Mouse (Mus musculus) CD4-positive, CD25-positive, alpha-beta regulatory T cell, adult 2 months (primary cell): Measurements from ENCODE around the gene Dqx1.
A peak's percentile ranks its signal among the peaks of the same experiment; 100 is the strongest.

ENCODE experiments used
- DNase-seq: peaks from one replicate; pipeline ENCODE4 v3.0.0-alpha.2; 2012; ENCODE audit warnings: low read depth, low spot score

Gene Dqx1

DNA sequence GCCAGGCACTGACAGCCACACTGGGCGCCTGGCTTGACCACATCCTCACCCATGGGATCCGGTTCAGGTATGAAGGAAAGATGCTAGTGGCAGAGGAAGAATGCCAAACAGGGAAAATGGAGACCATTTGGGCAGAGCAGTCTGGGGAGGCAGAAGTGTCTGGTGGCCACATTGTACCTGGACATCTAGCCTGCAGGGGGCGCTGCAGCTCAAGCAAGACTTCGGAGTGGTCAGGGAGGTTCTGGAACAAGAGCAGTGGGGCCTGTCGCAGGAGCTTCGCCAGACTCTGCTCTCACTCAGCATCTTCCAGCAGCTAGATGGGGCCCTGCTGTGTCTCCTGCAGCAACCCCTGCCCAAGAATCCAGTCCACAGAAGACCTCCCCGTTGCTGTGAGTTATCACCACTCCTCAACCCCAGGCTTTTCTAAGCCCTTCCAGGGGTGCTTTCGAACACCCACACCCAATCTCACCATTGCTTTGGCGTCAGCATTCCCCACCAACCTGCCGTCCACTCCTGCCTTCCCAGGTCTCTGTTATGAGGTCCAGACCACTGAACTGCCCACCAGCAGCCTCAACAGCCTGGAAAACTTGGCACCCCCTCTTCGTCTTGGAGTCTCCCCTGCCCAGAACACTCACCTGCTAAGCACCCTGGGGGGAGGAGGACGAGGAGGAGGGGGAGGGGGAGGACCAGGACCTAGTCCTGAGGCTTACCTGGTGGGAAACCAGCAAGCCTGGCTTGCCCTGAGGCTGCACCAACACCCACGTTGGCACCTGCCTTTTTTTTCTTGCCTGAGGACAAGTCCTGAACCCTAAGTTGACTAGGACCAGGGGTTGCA is 50.1 kb downstream of the Dqx1 start:
- peak; percentile 89 for DNase-seq

DNA sequence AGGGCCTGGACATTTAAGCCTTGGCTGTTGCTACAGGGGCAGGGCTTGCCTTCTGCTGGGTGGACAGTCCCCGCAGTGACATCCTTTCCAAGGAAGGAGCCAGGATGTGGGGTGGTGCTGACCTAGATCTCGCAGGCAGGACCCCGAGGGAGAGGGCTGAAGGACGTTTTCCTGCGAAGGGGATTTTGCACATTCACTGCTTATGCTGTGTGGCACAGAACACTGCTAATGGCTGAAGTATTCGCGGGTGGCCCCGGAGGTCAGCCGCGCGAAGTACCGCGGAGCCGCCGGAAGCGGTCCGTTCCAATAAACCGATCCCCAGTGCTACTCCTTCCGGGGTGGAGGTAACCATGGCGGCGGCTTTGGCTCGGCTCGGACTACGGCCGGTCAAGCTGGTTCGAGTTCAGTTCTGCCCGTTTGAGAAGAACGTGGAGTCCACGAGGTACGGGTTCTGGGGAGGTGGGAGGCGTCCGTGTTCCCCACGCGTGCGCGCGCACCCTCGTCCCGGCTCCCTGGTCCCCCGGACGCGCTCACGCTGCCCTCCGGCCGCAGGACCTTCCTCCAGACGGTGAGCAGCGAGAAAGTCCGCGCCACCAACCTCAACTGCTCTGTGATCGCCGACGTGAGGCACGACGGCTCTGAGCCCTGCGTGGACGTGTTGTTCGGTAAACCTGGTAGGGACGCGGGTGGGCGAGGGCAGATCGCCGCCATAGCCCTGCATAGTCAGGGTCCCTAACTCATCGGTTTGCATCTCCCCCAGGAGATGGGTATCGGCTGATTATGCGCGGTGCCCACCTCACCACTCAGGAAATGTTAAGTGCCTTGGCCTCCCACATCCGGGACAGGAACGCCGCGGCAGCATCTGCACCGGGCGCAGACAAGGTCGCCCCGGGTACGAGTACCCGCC is 51.4 kb downstream of the Dqx1 start, which contains the start of gene Mrpl53:
TSS of gene Mrpl53 (plus strand) at position 279 of the 907 bp plus-strand sequence.
- DNase-seq = peak; percentile 78

- DNase-seq = no peak
Measured at GRCm38 (mm10) chr6:83111510-83112136, 54.0 kb downstream of the Dqx1 start.

DNA sequence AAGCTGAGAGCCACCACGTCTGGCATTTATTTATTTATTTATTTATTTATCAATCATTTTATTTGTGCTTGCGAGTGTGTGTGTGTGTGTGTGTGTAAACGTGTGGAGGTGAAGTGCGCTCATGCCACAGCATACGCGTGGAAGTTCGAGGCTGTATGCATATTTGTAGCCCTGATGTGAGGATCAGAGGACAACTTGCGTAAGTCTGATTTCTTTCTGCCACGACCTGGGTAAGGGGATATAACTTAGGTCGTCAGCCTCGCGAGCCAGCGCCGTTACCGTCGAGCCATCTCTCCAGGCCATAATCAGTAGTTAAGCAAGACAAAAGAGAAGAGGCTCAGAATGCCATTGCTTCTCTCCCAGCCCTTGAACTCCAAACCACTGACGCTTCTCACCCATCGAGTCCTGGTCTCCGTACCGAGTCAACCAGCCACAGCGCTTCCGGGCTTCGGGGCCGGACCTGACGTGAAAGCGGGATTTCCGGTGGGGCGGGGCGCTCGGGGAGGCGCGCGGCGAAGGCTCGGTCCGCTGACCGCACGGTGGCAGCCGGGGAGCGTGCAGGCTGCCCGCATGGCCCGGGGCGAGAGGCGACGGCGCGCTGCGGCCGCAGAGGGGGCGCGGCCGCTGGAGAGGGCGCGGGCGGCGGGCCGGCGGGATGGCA is 57.5 kb downstream of the Dqx1 start, which contains the start of gene Mogs:
TSS of gene Mogs (plus strand) at position 486 of the 661 bp plus-strand sequence.
- DNase-seq = peak; percentile 92

- DNase-seq = peak; percentile 74
Measured at GRCm38 (mm10) chr6:83115682-83116372, 58.2 kb downstream of the Dqx1 start.

GRCm38 (mm10) chr6:83116373-83117164 is 58.9 kb downstream of the Dqx1 start:
- DNase-seq = no peak
